ENCODE assay signal across 9 mouse cellular contexts in genomic region chr11:66899426-66899825, GRCm38 (mm10). TPM values are rescaled to one million over a fixed set of nuclear protein-coding genes. Genes with fewer than 3 reads are reported as not detected.
DNase-seq lines count a peak whose midpoint lies in the region; ATAC-seq and TF ChIP-seq lines count a peak whose summit lies in the region.
"Had no signal": no experiment of that assay in that cellular context is flagged by ENCODE, and none has a peak within 500 bp of the region (broad histone marks: within the 10 kb centered on the region; RNA-seq: fewer than 3 reads in every experiment).

No protein-coding gene starts in this region.

- no peak overlapping the region for H3K9ac ChIP-seq in ES-E14 (ENCODE audit: insufficient read depth, low read depth, low read length, poor library complexity, severe bottlenecking)
- H3K9ac ChIP-seq in kidney, postnatal 0 days (ENCODE audit: low read depth, low read length), result no peak overlapping the region
- no peak overlapping the region for H3K9ac ChIP-seq in liver, postnatal 0 days (replicated peaks)

- no peak for TF ChIP-seq EP300 in liver, postnatal 0 days (IDR thresholded peaks at IDR 0.05; ENCODE audit: low read depth)

- TF ChIP-seq CTCF in kidney, postnatal 0 days (IDR thresholded peaks at IDR 0.05; ENCODE audit: low read depth), result peak; percentile 90
- peak; percentile 78 for TF ChIP-seq CTCF in liver, postnatal 0 days (IDR thresholded peaks at IDR 0.05; ENCODE audit: low read depth)

- 12% methylated on average over 7 of the region's 7 CpGs for WGBS in kidney, postnatal 0 days
- WGBS in liver, postnatal 0 days (ENCODE audit: insufficient replicate concordance), result 15% methylated on average over 7 of the region's 7 CpGs

- no peaks in the 10 kb centered on the region for H3K36me3 ChIP-seq in ES-E14 (ENCODE audit: control insufficient read depth, insufficient read depth, low read length, poor library complexity, severe bottlenecking)
- no peaks in the 10 kb centered on the region for H3K36me3 ChIP-seq in kidney, postnatal 0 days (ENCODE audit: insufficient read depth, low read length)
- H3K36me3 ChIP-seq in liver, postnatal 0 days (replicated peaks; ENCODE audit: insufficient read depth, low read length), result no peaks in the 10 kb centered on the region

- DNase-seq in 416B (ENCODE audit: low read depth) (peak; percentile 44), ES-E14 (ENCODE audit: low read depth, low spot score) (peak; percentile 68)
- DNase-seq in c-Kit-positive CD71-positive TER-119-positive erythroid progenitor cells, embryonic 14.5 days (ENCODE audit: low spot score), result peak; percentile 33
- DNase-seq in forelimb bud, embryonic 11.5 days (ENCODE audit: low read depth, low spot score), result peak; percentile 73
- DNase-seq in kidney, postnatal 0 days (ENCODE audit: low spot score), result peak; percentile 82
- DNase-seq in liver, postnatal 0 days, result peak; percentile 66
- DNase-seq in retina, postnatal 1 day, result peak; percentile 78

- no peak for ATAC-seq in kidney, postnatal 0 days (replicated peaks; ENCODE audit: low FRiP score, low read depth)
- no peak for ATAC-seq in liver, postnatal 0 days
- ATAC-seq in erythroid progenitor cell, adult 5-6 weeks (replicated peaks; ENCODE audit: low FRiP score, poor library complexity, severe bottlenecking), result no peak

- no peaks in the 10 kb centered on the region for H3K9me3 ChIP-seq in ES-E14 (ENCODE audit: control insufficient read depth, insufficient read depth, low read depth, low read length)
- no peaks in the 10 kb centered on the region for H3K9me3 ChIP-seq in kidney, postnatal 0 days (replicated peaks; ENCODE audit: low read length)
- no peaks in the 10 kb centered on the region for H3K9me3 ChIP-seq in liver, postnatal 0 days (ENCODE audit: low read length)

- no peak overlapping the region for H3K4me3 ChIP-seq in ES-E14 (ENCODE audit: insufficient read depth in 1 of 2, low read depth in 1 of 2, low read length in 2 of 2, poor library complexity in 1 of 2, severe bottlenecking in 1 of 2)
- no peak overlapping the region for H3K4me3 ChIP-seq in kidney, postnatal 0 days (replicated peaks; ENCODE audit: low read depth, low read length)
- H3K4me3 ChIP-seq in liver, postnatal 0 days (ENCODE audit: low read depth, low read length), result no peak overlapping the region

- in situ Hi-C loops in ES-E14 (cut with MboI; ENCODE audit: low sequenced_read_pairs in 2 of 2, unreplicated experiment in 2 of 2), result no loop called here

- no peaks in the 10 kb centered on the region for H3K27me3 ChIP-seq in kidney, postnatal 0 days (ENCODE audit: insufficient read depth, low read length)
- no peaks in the 10 kb centered on the region for H3K27me3 ChIP-seq in liver, postnatal 0 days (ENCODE audit: insufficient read depth, low read length)

- no peak overlapping the region for H3K27ac ChIP-seq in ES-E14 (ENCODE audit: insufficient read depth, low read depth, low read length, poor library complexity, severe bottlenecking)
- no peak overlapping the region for H3K27ac ChIP-seq in kidney, postnatal 0 days
- H3K27ac ChIP-seq in liver, postnatal 0 days (ENCODE audit: low read depth), result no peak overlapping the region

- H3K4me2 ChIP-seq in kidney, postnatal 0 days (ENCODE audit: low read length), result no peak overlapping the region
- no peak overlapping the region for H3K4me2 ChIP-seq in liver, postnatal 0 days (ENCODE audit: low read depth, low read length)

- no peaks in the 10 kb centered on the region for H3K4me1 ChIP-seq in ES-E14 (ENCODE audit: control insufficient read depth in 2 of 2, insufficient read depth in 2 of 2, low read length in 2 of 2, poor library complexity in 1 of 2)
- no peaks in the 10 kb centered on the region for H3K4me1 ChIP-seq in kidney, postnatal 0 days (replicated peaks; ENCODE audit: insufficient read depth, low read length)
- H3K4me1 ChIP-seq in liver, postnatal 0 days (ENCODE audit: insufficient read depth), result no peaks in the 10 kb centered on the region

TF ChIP-seq in ES-E14, 5 proteins besides CTCF, POLR2A, EP300 and RAD21:
- peak; percentile 76 for TF ChIP-seq ZC3H11A (IDR thresholded peaks at IDR 0.05; ENCODE audit: borderline replicate concordance, low read depth, low read length)
- no peak for TF ChIP-seq ZNF384 (IDR thresholded peaks at IDR 0.05; ENCODE audit: low read depth, low read length)

RNA-seq across cellular contexts. Expression of gene Pirt, which starts 12.4 kb away (rescaled TPM):
- total RNA-seq in ES-E14 (2012; rRNA removed), result 0.76 and 2.5 TPM in 2 replicates
- 0.09 and 0.12 TPM in 2 replicates for polyA plus RNA-seq in kidney, postnatal 0 days (2015; fragmentation: Nextera tagmentation; extraction: Ambion mirVana)
- polyA plus RNA-seq in liver, postnatal 0 days (2015; fragmentation: Nextera tagmentation; extraction: Ambion mirVana), result not detected in 2 replicates
- total RNA-seq in erythroid progenitor cell, adult 5-6 weeks (2015; ENCODE audit: low replicate concordance), result not detected in 2 replicates
- total RNA-seq in erythroid progenitor cell, adult 5-6 weeks (2017; ENCODE audit: low replicate concordance), result not detected in 2 replicates

RNA-seq across cellular contexts. Expression of gene Tmem238l, which starts 57.0 kb away (rescaled TPM):
- not detected in 2 replicates for total RNA-seq in ES-E14 (2012; rRNA removed)
- 0.69 and 1.1 TPM in 2 replicates for polyA plus RNA-seq in kidney, postnatal 0 days (2015; fragmentation: Nextera tagmentation; extraction: Ambion mirVana)
- not detected in 2 replicates for polyA plus RNA-seq in liver, postnatal 0 days (2015; fragmentation: Nextera tagmentation; extraction: Ambion mirVana)
- total RNA-seq in erythroid progenitor cell, adult 5-6 weeks (2015; ENCODE audit: low replicate concordance), result not detected in 2 replicates
- total RNA-seq in erythroid progenitor cell, adult 5-6 weeks (2017; ENCODE audit: low replicate concordance), result not detected in 2 replicates
- polyA plus RNA-seq: heart, embryonic 16.5 days had no signal
